Mouse (Mus musculus) testis, adult 2 months (tissue): ENCODE data around the gene Dlg4.

Experiments
- CTCF ChIP-seq: fragments of 200-500 bp; IDR thresholded peaks from 2 replicates; pipeline ENCODE4 v1.5.1; 2012; ENCODE audit warnings: low read depth, mild to moderate bottlenecking, inconsistent platforms, low read length, moderate library complexity; ENCODE audit not compliant: control insufficient read depth, insufficient read depth, insufficient replicate concordance
- POLR2A ChIP-seq: fragments of 200-500 bp; IDR thresholded peaks from 2 replicates; pipeline ENCODE4 v1.6.1; 2012; ENCODE audit warnings: low read depth, mild to moderate bottlenecking, inconsistent platforms, low read length, moderate library complexity; ENCODE audit not compliant: control insufficient read depth

GRCm38 (mm10) chr11:70015677-70016076, 1.1 kb upstream of the Dlg4 start:
- no peak for TF ChIP-seq CTCF
- no peak for TF ChIP-seq POLR2A
